Mouse (Mus musculus): ENCODE results near the gene Cyb5r3. TPM values are rescaled to one million over a fixed set of nuclear protein-coding genes. Genes with fewer than 3 reads are reported as not detected.
"Not testable (repeated sequence)": the region's sequence is repeated elsewhere in the genome, so short reads cannot be mapped to it uniquely, and the experiment has no call there.

Cyb5r3 gene
- polyA plus RNA-seq, 1 experiment from 2014 or later: 118 TPM

DNA sequence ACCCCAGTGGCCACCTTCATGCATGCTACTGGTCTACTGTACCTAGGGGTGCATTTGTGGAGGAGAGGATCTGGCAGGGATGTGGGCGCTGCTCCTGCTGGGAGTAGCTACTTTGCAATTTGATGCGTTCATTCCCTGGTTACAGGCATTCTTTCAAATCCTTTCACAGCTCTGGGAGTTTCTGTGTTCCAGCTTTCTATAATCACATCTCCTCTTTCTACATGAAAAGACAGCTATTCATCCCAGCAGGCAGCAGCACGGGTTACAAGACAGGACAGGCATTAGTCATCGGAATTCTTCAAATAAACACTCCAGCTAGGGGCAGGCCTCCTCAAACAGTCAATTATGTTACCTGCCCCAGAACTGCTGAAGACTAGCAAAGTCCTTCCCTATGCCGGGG, 29.5 kb downstream of the Cyb5r3 start:
- Histone ChIP-seq H3K27me3 (no peaks in the 10 kb centered on the region), H3K4me3 (no peak overlapping the region), H3K4me1 (peaks cover 34% of the 10 kb centered on the region), H3K27ac (peak overlapping the region; percentile 68; the same call in 1 of the 2 replicates), H3K9ac (no peak overlapping the region), H3K4me2 (no peak overlapping the region), H3K36me3 (peaks cover 57% of the 10 kb centered on the region), H3K9me3 (no peaks in the 10 kb centered on the region)
- 55% methylated on average over 5 of the region's 5 CpGs for WGBS
- no peak for ATAC-seq (ENCODE audit: insufficient number of reproducible peaks, insufficient read depth, low FRiP score, low TSS enrichment, low read depth)

GRCm38 (mm10) chr15:83135654-83136053, 36.7 kb downstream of the Cyb5r3 start:
- no peak overlapping the region for H3K9ac ChIP-seq
- WGBS: 91% methylated on average over 2 of the region's 2 CpGs
- no peaks in the 10 kb centered on the region for H3K9me3 ChIP-seq
- no peaks in the 10 kb centered on the region for H3K27me3 ChIP-seq
- peaks cover 3% of the 10 kb centered on the region for H3K4me1 ChIP-seq
- peaks cover 85% of the 10 kb centered on the region for H3K36me3 ChIP-seq
- H3K4me2 ChIP-seq: no peak overlapping the region
- ATAC-seq (ENCODE audit: insufficient number of reproducible peaks, insufficient read depth, low FRiP score, low TSS enrichment, low read depth): no peak
- no peak overlapping the region for H3K27ac ChIP-seq
- no peak overlapping the region for H3K4me3 ChIP-seq

DNA sequence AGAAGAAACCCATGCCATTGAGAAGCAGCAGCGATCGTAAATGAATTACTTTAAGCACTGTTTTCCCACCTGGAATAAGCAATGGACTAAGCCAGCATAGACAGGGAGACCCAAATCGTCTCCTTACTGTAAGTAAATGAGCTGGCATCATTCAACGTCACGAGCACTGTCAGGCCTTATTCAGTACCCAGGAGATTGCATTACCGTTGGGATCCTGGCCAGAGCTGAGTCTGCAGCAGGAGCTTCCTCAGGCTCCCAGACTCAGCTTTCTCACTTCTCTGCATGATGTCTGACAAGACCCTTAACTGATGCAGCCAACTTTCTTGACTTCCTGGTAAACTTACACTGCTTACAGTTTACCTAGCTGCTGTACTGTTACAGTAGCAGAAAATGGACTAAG, 37.7 kb downstream of the Cyb5r3 start:
- 90% methylated on average over 6 of the region's 6 CpGs for WGBS
- Histone ChIP-seq H3K9ac (no peak overlapping the region), H3K4me2 (no peak overlapping the region), H3K27me3 (no peaks in the 10 kb centered on the region), H3K4me3 (no peak overlapping the region), H3K4me1 (no peaks in the 10 kb centered on the region), H3K9me3 (no peaks in the 10 kb centered on the region), H3K27ac (no peak overlapping the region), H3K36me3 (peaks cover 94% of the 10 kb centered on the region)
- no peak for ATAC-seq (ENCODE audit: insufficient number of reproducible peaks, insufficient read depth, low FRiP score, low TSS enrichment, low read depth)

GRCm38 (mm10) chr15:83129530-83130231, 42.7 kb downstream of the Cyb5r3 start:
- H3K36me3 ChIP-seq: peaks cover 96% of the 10 kb centered on the region
- H3K27ac ChIP-seq: no peak overlapping the region
- H3K9me3 ChIP-seq: no peaks in the 10 kb centered on the region
- H3K4me3 ChIP-seq: no peak overlapping the region
- ATAC-seq (ENCODE audit: insufficient number of reproducible peaks, insufficient read depth, low FRiP score, low TSS enrichment, low read depth): no peak
- H3K27me3 ChIP-seq: no peaks in the 10 kb centered on the region
- no peak overlapping the region for H3K4me2 ChIP-seq
- H3K4me1 ChIP-seq: no peaks in the 10 kb centered on the region
- WGBS: 91% methylated on average over 7 of the region's 7 CpGs
- H3K9ac ChIP-seq: no peak overlapping the region

DNA sequence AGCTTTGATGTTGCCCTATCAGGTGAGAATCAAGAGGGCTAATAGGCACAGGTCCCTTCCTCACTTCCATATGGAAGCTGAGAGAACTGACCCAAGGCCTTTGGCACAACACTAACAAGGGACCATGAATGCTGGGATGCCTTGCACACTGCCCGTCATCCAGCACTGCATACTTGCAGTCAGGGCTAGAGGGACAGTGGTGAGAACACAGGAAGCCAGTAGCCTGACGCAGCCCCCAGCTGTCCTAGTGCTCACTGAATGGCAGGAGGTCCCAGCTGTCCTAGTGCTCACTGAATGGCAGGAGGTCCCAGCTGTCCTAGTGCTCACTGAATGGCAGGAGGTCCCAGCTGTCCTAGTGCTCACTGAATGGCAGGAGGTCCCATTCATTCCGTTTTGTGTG, 45.4 kb downstream of the Cyb5r3 start:
- H3K4me1 ChIP-seq; ATAC-seq (ENCODE audit: insufficient number of reproducible peaks, insufficient read depth, low FRiP score, low TSS enrichment, low read depth); H3K27me3 ChIP-seq; H3K9me3 ChIP-seq; H3K27ac ChIP-seq; H3K4me2 ChIP-seq; H3K9ac ChIP-seq; H3K4me3 ChIP-seq: not testable (repeated sequence)
- H3K36me3 ChIP-seq: peaks cover 69% of the 10 kb centered on the region
- 82% methylated on average over 3 of the region's 3 CpGs for WGBS

GRCm38 (mm10) chr15:83126582-83126981, 45.8 kb downstream of the Cyb5r3 start:
- Histone ChIP-seq H3K36me3 (peaks cover 65% of the 10 kb centered on the region), H3K27ac (no peak overlapping the region), H3K9me3 (no peaks in the 10 kb centered on the region), H3K4me3 (no peak overlapping the region), H3K4me1 (peaks cover 2% of the 10 kb centered on the region), H3K4me2 (no peak overlapping the region), H3K9ac (no peak overlapping the region), H3K27me3 (no peaks in the 10 kb centered on the region)
- 92% methylated on average over 9 of the region's 9 CpGs for WGBS
- no peak for ATAC-seq (ENCODE audit: insufficient number of reproducible peaks, insufficient read depth, low FRiP score, low TSS enrichment, low read depth)

GRCm38 (mm10) chr15:83124625-83125024, 47.8 kb downstream of the Cyb5r3 start:
- no peak overlapping the region for H3K9ac ChIP-seq
- H3K9me3 ChIP-seq: no peaks in the 10 kb centered on the region
- H3K36me3 ChIP-seq: peaks cover 52% of the 10 kb centered on the region
- H3K4me2 ChIP-seq: no peak overlapping the region
- peaks cover 8% of the 10 kb centered on the region for H3K4me1 ChIP-seq
- H3K27me3 ChIP-seq: no peaks in the 10 kb centered on the region
- no peak overlapping the region for H3K27ac ChIP-seq
- ATAC-seq (ENCODE audit: insufficient number of reproducible peaks, insufficient read depth, low FRiP score, low TSS enrichment, low read depth): no peak
- 59% methylated on average over 5 of the region's 5 CpGs for WGBS
- H3K4me3 ChIP-seq: no peak overlapping the region

DNA sequence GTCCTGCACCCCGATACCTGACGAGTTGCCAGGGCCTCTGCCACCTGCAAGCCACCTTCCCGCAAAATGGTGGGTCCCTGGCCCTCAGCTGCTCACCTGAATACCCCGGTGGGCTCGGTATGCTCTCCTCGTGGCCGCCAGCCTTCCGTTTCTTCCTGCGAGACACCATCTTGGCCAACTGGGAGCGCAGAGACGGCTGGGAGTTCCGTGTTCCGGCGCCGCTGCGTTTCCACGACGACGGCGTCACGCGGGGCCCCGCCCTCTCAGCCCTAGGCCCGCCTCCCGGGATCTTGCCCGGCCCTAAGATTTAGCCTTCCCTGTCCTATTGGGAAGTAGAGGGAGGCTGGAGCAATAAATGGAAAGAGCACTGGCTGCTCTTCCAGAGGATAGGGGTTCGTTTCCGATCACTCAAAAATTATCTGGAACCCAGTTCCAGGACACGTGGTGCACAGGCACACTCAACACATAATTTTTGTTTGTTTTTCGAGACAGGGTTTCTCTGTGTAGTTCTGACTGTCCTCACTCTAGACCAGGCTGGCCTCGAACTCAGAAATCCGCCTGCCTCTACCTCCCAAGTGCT, 49.7 kb downstream of the Cyb5r3 start, which contains the start of gene Rrp7a:
Rrp7a (minus strand) TSS at position 236 of the 580 bp plus-strand sequence.
- Histone ChIP-seq H3K36me3 (peaks cover 50% of the 10 kb centered on the region), H3K9ac (peak within 1 kb of the TSS; percentile 82), H3K27me3 (no peaks in the 10 kb centered on the region), H3K4me2 (peak within 1 kb of the TSS; percentile 66), H3K4me3 (peak within 1 kb of the TSS; percentile 86), H3K9me3 (no peaks in the 10 kb centered on the region), H3K4me1 (peaks cover 8% of the 10 kb centered on the region), H3K27ac (peak within 1 kb of the TSS; percentile 85)
- WGBS: 9% methylated on average over 32 of the region's 32 CpGs
- ATAC-seq (ENCODE audit: insufficient number of reproducible peaks, insufficient read depth, low FRiP score, low TSS enrichment, low read depth): peak; percentile 73

DNA sequence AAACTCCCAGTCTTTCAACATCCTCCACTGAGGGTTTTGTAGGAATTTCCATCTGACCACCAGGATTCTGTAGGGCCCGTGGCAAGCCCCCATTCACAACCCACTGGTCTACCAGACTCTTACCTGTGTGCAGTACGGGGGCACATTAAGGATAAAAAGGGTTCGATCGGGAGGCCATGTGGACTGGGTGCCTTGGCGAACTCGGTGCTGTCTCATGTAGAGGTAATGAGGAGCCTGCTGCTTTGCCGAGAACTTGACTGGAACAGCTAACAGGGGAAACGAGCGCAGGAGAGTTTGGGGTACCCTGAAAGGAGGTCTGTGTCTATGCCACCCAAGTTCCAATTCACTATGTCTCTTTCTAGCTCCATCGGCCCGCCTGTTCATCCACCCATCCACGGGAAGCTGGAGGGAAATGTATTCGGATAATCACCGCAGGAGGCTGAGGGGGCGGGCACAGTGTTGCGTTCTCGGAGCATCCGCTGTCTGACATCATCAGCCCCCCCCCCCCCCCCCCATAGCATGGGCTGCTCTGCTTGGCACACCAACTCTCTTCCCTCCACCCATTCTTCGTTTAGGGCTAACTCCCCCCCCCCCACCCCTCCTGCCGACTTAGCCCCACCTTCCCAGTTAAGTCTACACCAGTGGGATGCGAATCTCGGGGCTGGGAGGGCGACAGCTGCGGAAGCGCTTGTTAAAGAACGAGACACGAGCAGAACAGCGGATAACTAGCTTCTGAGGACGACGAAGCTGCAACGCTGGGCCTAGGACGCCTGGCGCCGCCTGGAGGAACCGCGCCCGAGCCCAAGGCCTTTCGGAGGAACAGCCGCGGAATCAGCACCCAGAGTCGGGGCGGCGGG, 50.5 kb downstream of the Cyb5r3 start:
- Histone ChIP-seq H3K4me2 (peak overlapping the region; percentile 66), H3K27me3 (no peaks in the 10 kb centered on the region), H3K4me1 (peaks cover 8% of the 10 kb centered on the region), H3K9ac (peak overlapping the region; percentile 82), H3K4me3 (peak overlapping the region; percentile 86), H3K27ac (peak overlapping the region; percentile 85), H3K36me3 (peaks cover 50% of the 10 kb centered on the region), H3K9me3 (no peaks in the 10 kb centered on the region)
- ATAC-seq (ENCODE audit: insufficient number of reproducible peaks, insufficient read depth, low FRiP score, low TSS enrichment, low read depth): 0 out of 2 replicates have a peak, but pooled peaks have one; percentile 53
- 2% methylated on average over 43 of the region's 43 CpGs for WGBS

GRCm38 (mm10) chr15:83118360-83118759, 54.0 kb downstream of the Cyb5r3 start:
- Histone ChIP-seq H3K4me2 (no peak overlapping the region), H3K9ac (no peak overlapping the region), H3K4me3 (no peak overlapping the region), H3K4me1 (peaks cover 9% of the 10 kb centered on the region), H3K27me3 (no peaks in the 10 kb centered on the region), H3K27ac (no peak overlapping the region; the same call in 1 of the 2 replicates), H3K36me3 (peaks cover 59% of the 10 kb centered on the region), H3K9me3 (no peaks in the 10 kb centered on the region)
- ATAC-seq (ENCODE audit: insufficient number of reproducible peaks, insufficient read depth, low FRiP score, low TSS enrichment, low read depth): no peak
- 61% methylated on average over 7 of the region's 7 CpGs for WGBS

- Histone ChIP-seq H3K9me3 (no peaks in the 10 kb centered on the region), H3K36me3 (peaks cover 57% of the 10 kb centered on the region), H3K4me1 (peaks cover 10% of the 10 kb centered on the region), H3K4me2 (no peak overlapping the region), H3K27ac (no peak overlapping the region), H3K4me3 (no peak overlapping the region), H3K9ac (no peak overlapping the region), H3K27me3 (no peaks in the 10 kb centered on the region)
- 75% methylated on average over 6 of the region's 6 CpGs for WGBS
- no peak for ATAC-seq (ENCODE audit: insufficient number of reproducible peaks, insufficient read depth, low FRiP score, low TSS enrichment, low read depth)
Observed at GRCm38 (mm10) chr15:83115071-83115470, 57.3 kb downstream of the Cyb5r3 start.

All from embryonic facial prominence, embryonic 13.5 days (tissue).